Mouse (Mus musculus): ENCODE data around the gene Ndufs7.
A peak's percentile ranks its signal among the peaks of the same experiment; 100 is the strongest.

Ndufs7 gene

GRCm38 (mm10) chr10:80262776-80263365 is 13.9 kb downstream of the Ndufs7 start:
- DNase-seq: no peak

GRCm38 (mm10) chr10:80264341-80265148 is 15.6 kb downstream of the Ndufs7 start:
- DNase-seq: peak; percentile 98 to 100

GRCm38 (mm10) chr10:80265149-80265486 is 16.2 kb downstream of the Ndufs7 start:
- no peak for DNase-seq

GRCm38 (mm10) chr10:80270099-80270498 is 21.2 kb downstream of the Ndufs7 start:
- no peak for DNase-seq

GRCm38 (mm10) chr10:80270734-80271181 is 21.8 kb downstream of the Ndufs7 start:
- DNase-seq: peak; percentile 60 to 61

- DNase-seq: no peak
Measured at GRCm38 (mm10) chr10:80271186-80271843, 22.4 kb downstream of the Ndufs7 start.

- DNase-seq: peak in 1 of 2 experiments; percentile 30
Measured at GRCm38 (mm10) chr10:80271870-80272585, 23.1 kb downstream of the Ndufs7 start.

GRCm38 (mm10) chr10:80273847-80274246 is 24.9 kb downstream of the Ndufs7 start:
- DNase-seq: no peak

GRCm38 (mm10) chr10:80276238-80276637 is 27.3 kb downstream of the Ndufs7 start:
- DNase-seq: no peak

- no peak for DNase-seq
Measured at GRCm38 (mm10) chr10:80278390-80278789, 29.5 kb downstream of the Ndufs7 start.

GRCm38 (mm10) chr10:80279273-80279672 is 30.4 kb downstream of the Ndufs7 start:
- DNase-seq: no peak

- DNase-seq: no peak
Measured at GRCm38 (mm10) chr10:80281304-80281703, 32.4 kb downstream of the Ndufs7 start.

GRCm38 (mm10) chr10:80281921-80282371 is 33.0 kb downstream of the Ndufs7 start:
- DNase-seq: peak in 1 of 2 experiments; percentile 56

- peak in 1 of 2 experiments; percentile 24 for DNase-seq
Measured at GRCm38 (mm10) chr10:80282481-80283441, 33.8 kb downstream of the Ndufs7 start.

- DNase-seq: no peak
Measured at GRCm38 (mm10) chr10:80285222-80286070, 36.5 kb downstream of the Ndufs7 start.

GRCm38 (mm10) chr10:80288097-80288496 is 39.2 kb downstream of the Ndufs7 start:
- DNase-seq: no peak

- no peak for DNase-seq
Measured at GRCm38 (mm10) chr10:80288657-80289056, 39.7 kb downstream of the Ndufs7 start.

- DNase-seq: peak; percentile 96
Measured at GRCm38 (mm10) chr10:80292251-80293146, 43.6 kb downstream of the Ndufs7 start, which contains the start of gene Rps15. Rps15 (plus strand) TSS chr10:80292453.

GRCm38 (mm10) chr10:80293325-80293724 is 44.4 kb downstream of the Ndufs7 start:
- DNase-seq: no peak

- no peak for DNase-seq
Measured at GRCm38 (mm10) chr10:80294311-80294710, 45.4 kb downstream of the Ndufs7 start.
